In the genomic region with DNA sequence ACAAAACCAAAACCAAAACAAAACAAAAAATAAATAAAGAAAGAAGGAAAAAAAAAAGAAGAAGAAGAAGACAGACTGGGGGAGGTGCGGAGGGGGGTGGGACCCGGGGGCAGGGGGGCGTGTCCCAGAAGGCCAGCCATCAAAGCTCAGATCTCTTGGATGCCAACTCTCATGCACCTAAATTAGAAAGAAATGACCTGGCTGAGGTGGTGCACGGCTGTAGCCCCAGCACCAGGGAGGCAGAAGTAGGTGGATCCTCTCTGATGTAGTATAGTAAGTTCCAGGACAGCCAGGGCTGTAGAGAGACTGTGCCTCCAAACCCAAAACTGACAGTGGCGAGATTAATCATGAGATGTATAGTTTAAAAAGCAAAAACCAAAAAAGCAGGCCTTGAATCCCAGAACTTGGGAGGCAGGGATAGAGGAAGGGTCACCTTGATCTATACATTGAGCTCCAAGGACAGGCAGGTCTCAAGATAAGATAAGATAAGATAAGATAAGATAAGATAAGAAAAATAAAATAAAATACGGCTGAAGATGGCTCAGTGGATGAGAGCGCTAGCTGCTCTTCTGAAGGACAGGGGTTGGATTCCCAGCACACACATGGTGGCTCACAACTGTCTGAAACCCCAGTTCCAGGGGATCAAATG, we compare ENCODE assay signal across 12 mouse cellular contexts. TPM values are rescaled to one million over a fixed set of nuclear protein-coding genes. Genes with fewer than 3 reads are reported as not detected.
DNase-seq lines count a peak whose midpoint lies in the region; ATAC-seq and TF ChIP-seq lines count a peak whose summit lies in the region.
"Had no signal": no experiment of that assay in that cellular context is flagged by ENCODE, and none has a peak within 500 bp of the region (broad histone marks: within the 10 kb centered on the region; RNA-seq: fewer than 3 reads in every experiment).

No protein-coding gene starts in this region.

- H3K79me2 ChIP-seq in MEL (ENCODE audit: control insufficient read depth, insufficient read depth, low read length, poor library complexity) (no peaks in the 10 kb centered on the region), macrophage (ENCODE audit: inconsistent target) (no peaks in the 10 kb centered on the region)

- H3K4me3 ChIP-seq in heart, embryonic 15.5 days: no peak overlapping the region
- H3K4me3 ChIP-seq in MEL (ENCODE audit: control insufficient read depth in 1 of 2, insufficient read depth in 1 of 2, low read depth in 2 of 2, low read length in 2 of 2) (peak overlapping the region; percentile 66 to 70), macrophage (ENCODE audit: inconsistent target) (peak overlapping the region; percentile 45)
- H3K4me3 ChIP-seq in kidney, embryonic 15.5 days (replicated peaks): no peak overlapping the region
- H3K4me3 ChIP-seq: embryonic facial prominence, embryonic 13.5 days; limb, embryonic 13.5 days had no signal

- no peak for DNase-seq in heart, adult 18-20 months
- peak; percentile 38 for DNase-seq in 416B (ENCODE audit: low read depth)
- DNase-seq in MEL (ENCODE audit: low read depth, low spot score): peak; percentile 67
- DNase-seq in right cerebral cortex, postnatal 4 days: no peak
- no peak for DNase-seq in right cerebral cortex, postnatal 36 days (ENCODE audit: low spot score in 2 of 2)

- no peak for TF ChIP-seq POLR2A in MEL (IDR thresholded peaks at IDR 0.05; ENCODE audit: control insufficient read depth in 1 of 2, insufficient read depth in 1 of 2, low read depth in 1 of 2, low read length in 2 of 2, poor library complexity in 1 of 2)

- H3K9me3 ChIP-seq in heart, embryonic 15.5 days (replicated peaks): no peaks in the 10 kb centered on the region
- no peaks in the 10 kb centered on the region for H3K9me3 ChIP-seq in MEL (replicated peaks; ENCODE audit: insufficient read depth, low read length)
- H3K9me3 ChIP-seq in kidney, embryonic 15.5 days (replicated peaks): no peaks in the 10 kb centered on the region
- H3K9me3 ChIP-seq: embryonic facial prominence, embryonic 13.5 days; limb, embryonic 13.5 days had no signal

- 63% methylated on average over 7 of the region's 7 CpGs for WGBS in heart, embryonic 15.5 days
- WGBS in macrophage (ENCODE audit: missing documents): 53% methylated on average over 7 of the region's 7 CpGs
- WGBS in kidney, embryonic 15.5 days: 74% methylated on average over 7 of the region's 7 CpGs

- no peak overlapping the region for H3K9ac ChIP-seq in heart, embryonic 15.5 days
- H3K9ac ChIP-seq in MEL (ENCODE audit: control insufficient read depth, low read depth, low read length, poor library complexity, severe bottlenecking): no peak overlapping the region; the same call in 1 of the 2 replicates
- no peak overlapping the region for H3K9ac ChIP-seq in kidney, embryonic 15.5 days
- H3K9ac ChIP-seq: embryonic facial prominence, embryonic 13.5 days; limb, embryonic 13.5 days had no signal

- H3K4me1 ChIP-seq in heart, embryonic 15.5 days (replicated peaks): no peaks in the 10 kb centered on the region
- H3K4me1 ChIP-seq in MEL (ENCODE audit: control insufficient read depth in 1 of 2, insufficient read depth in 2 of 2, low read length in 2 of 2): peaks cover 8 to 9% of the 10 kb centered on the region in 2 experiments
- H3K4me1 ChIP-seq in kidney, embryonic 15.5 days: no peaks in the 10 kb centered on the region
- H3K4me1 ChIP-seq: embryonic facial prominence, embryonic 13.5 days; limb, embryonic 13.5 days had no signal

- no peak for TF ChIP-seq RAD21 in MEL (IDR thresholded peaks at IDR 0.05; ENCODE audit: low read depth, low read length)

- H3K36me3 ChIP-seq in heart, embryonic 15.5 days: no peaks in the 10 kb centered on the region
- peaks cover 0 to 7% of the 10 kb centered on the region in 2 experiments; a peak in 2 of 4 replicates for H3K36me3 ChIP-seq in MEL (ENCODE audit: control insufficient read depth in 1 of 2, insufficient read depth in 2 of 2, low read length in 2 of 2)
- H3K36me3 ChIP-seq in macrophage (ENCODE audit: inconsistent target): no peaks in the 10 kb centered on the region
- no peaks in the 10 kb centered on the region for H3K36me3 ChIP-seq in kidney, embryonic 15.5 days
- H3K36me3 ChIP-seq: embryonic facial prominence, embryonic 13.5 days; limb, embryonic 13.5 days had no signal

- H3K27ac ChIP-seq in heart, embryonic 15.5 days: no peak overlapping the region
- H3K27ac ChIP-seq in MEL (ENCODE audit: control insufficient read depth, low read depth, low read length) (no peak overlapping the region), macrophage (no peak overlapping the region)
- no peak overlapping the region for H3K27ac ChIP-seq in kidney, embryonic 15.5 days
- H3K27ac ChIP-seq: embryonic facial prominence, embryonic 13.5 days; hindbrain, postnatal 0 days; kidney, postnatal 0 days; limb, embryonic 13.5 days had no signal

- no peaks in the 10 kb centered on the region for H3K27me3 ChIP-seq in heart, embryonic 15.5 days
- H3K27me3 ChIP-seq in MEL (ENCODE audit: control insufficient read depth in 1 of 2, insufficient read depth in 2 of 2, low read length in 2 of 2): no peaks in the 10 kb centered on the region
- no peaks in the 10 kb centered on the region for H3K27me3 ChIP-seq in kidney, embryonic 15.5 days
- H3K27me3 ChIP-seq: embryonic facial prominence, embryonic 13.5 days; limb, embryonic 13.5 days had no signal

- no peak for TF ChIP-seq EP300 in MEL (IDR thresholded peaks at IDR 0.05; ENCODE audit: low read depth in 1 of 2, low read length in 2 of 2)

- TF ChIP-seq CTCF in MEL (IDR thresholded peaks at IDR 0.05 in 2 of 3, conservative IDR thresholded peaks at IDR 0.05 in 1 of 3; ENCODE audit: control insufficient read depth in 1 of 3, insufficient read depth in 1 of 3, low read depth in 2 of 3, low read length in 3 of 3, poor library complexity in 1 of 3, severe bottlenecking in 1 of 3): no peak

- ATAC-seq in heart, embryonic 15.5 days (replicated peaks; ENCODE audit: insufficient number of reproducible peaks, insufficient read depth, low FRiP score, low read depth): 0 out of 2 replicates have a peak, but pooled peaks have one; percentile 35
- no peak for ATAC-seq in kidney, embryonic 15.5 days (replicated peaks; ENCODE audit: low FRiP score)

- H3K4me2 ChIP-seq in heart, embryonic 15.5 days: no peak overlapping the region
- H3K4me2 ChIP-seq in kidney, embryonic 15.5 days: no peak overlapping the region; the same call in 1 of the 2 replicates
- H3K4me2 ChIP-seq: embryonic facial prominence, embryonic 13.5 days had no signal

RNA-seq across cellular contexts. Expression of gene Rpl24, which starts 14.3 kb away (rescaled TPM):
- polyA plus RNA-seq in heart, embryonic 15.5 days (2015; fragmentation: Nextera tagmentation; extraction: Ambion mirVana): 415 and 545 TPM in 2 replicates
- 100 to 1,000 TPM; 538 to 568 TPM for total RNA-seq in heart, adult 18-20 months (2021)
- 1,495 and 1,552 TPM in 2 replicates for total RNA-seq in MEL (2012; rRNA removed)
- polyA plus RNA-seq in MEL (2012; ENCODE audit: insufficient read depth in 1 of 2, insufficient read length in 2 of 2, low read depth in 1 of 2, low replicate concordance in 2 of 2, missing spikeins in 1 of 2) (100 to 1,000 TPM in 1 of 2 experiments, not detected in 1; 132 TPM), macrophage (2018) (608 to 832 TPM (median 816 TPM) in 3 replicates)
- 100 to 1,000 TPM in 3 of 26 experiments, 10 to 100 TPM in 23; 22.3 to 159 (median 51.0) TPM for total RNA-seq in macrophage (2018; cell fraction: chromatin; rRNA removed)
- total RNA-seq in macrophage (2018; cell fraction: cytosol; rRNA removed): 100 to 1,000 TPM; 394 to 810 (median 509) TPM
- 100 to 1,000 TPM in 13 of 26 experiments, 10 to 100 TPM in 13; 63.1 to 140 (median 101) TPM for total RNA-seq in macrophage (2018; cell fraction: nucleus; rRNA removed)
- 771 and 828 TPM in 2 replicates for polyA plus RNA-seq in kidney, embryonic 15.5 days (2015; fragmentation: Nextera tagmentation; extraction: Ambion mirVana)

RNA-seq across cellular contexts. Expression of gene Cep97, which starts 17.1 kb away (rescaled TPM):
- polyA plus RNA-seq in heart, embryonic 15.5 days (2015; fragmentation: Nextera tagmentation; extraction: Ambion mirVana): 7.4 and 8.1 TPM in 2 replicates
- 1 to 10 TPM; 3.9 to 4.8 TPM for total RNA-seq in heart, adult 18-20 months (2021)
- total RNA-seq in MEL (2012; rRNA removed): 11.1 and 12.9 TPM in 2 replicates
- polyA plus RNA-seq in MEL (2012; ENCODE audit: insufficient read depth in 1 of 2, insufficient read length in 2 of 2, low read depth in 1 of 2, low replicate concordance in 2 of 2, missing spikeins in 1 of 2) (10 to 100 TPM in 1 of 2 experiments, not detected in 1; 10.7 TPM), macrophage (2018) (1.2 to 2.2 TPM (median 1.5 TPM) in 3 replicates)
- total RNA-seq in macrophage (2018; cell fraction: chromatin; rRNA removed): 10 to 100 TPM in 3 of 26 experiments, 1 to 10 TPM in 19, under 1 TPM in 3, not detected in 1; 0.62 to 14.0 (median 5.3) TPM
- 1 to 10 TPM in 19 of 26 experiments, under 1 TPM in 7; 0.38 to 3.1 (median 1.3) TPM for total RNA-seq in macrophage (2018; cell fraction: cytosol; rRNA removed)
- 1 to 10 TPM in 21 of 26 experiments, under 1 TPM in 5; 0.21 to 8.3 (median 2.8) TPM for total RNA-seq in macrophage (2018; cell fraction: nucleus; rRNA removed)
- polyA plus RNA-seq in kidney, embryonic 15.5 days (2015; fragmentation: Nextera tagmentation; extraction: Ambion mirVana): 13.0 and 13.7 TPM in 2 replicates

RNA-seq across cellular contexts. Expression of gene Zbtb11, which starts 21.9 kb away (rescaled TPM):
- 10.3 and 12.5 TPM in 2 replicates for polyA plus RNA-seq in heart, embryonic 15.5 days (2015; fragmentation: Nextera tagmentation; extraction: Ambion mirVana)
- total RNA-seq in heart, adult 18-20 months (2021): 10 to 100 TPM; 12.3 to 12.5 TPM
- 17.6 and 19.0 TPM in 2 replicates for total RNA-seq in MEL (2012; rRNA removed)
- 10 to 100 TPM in 1 of 2 experiments, not detected in 1; 12.5 TPM for polyA plus RNA-seq in MEL (2012; ENCODE audit: insufficient read depth in 1 of 2, insufficient read length in 2 of 2, low read depth in 1 of 2, low replicate concordance in 2 of 2, missing spikeins in 1 of 2)
- total RNA-seq in macrophage (2018; cell fraction: chromatin; rRNA removed): 100 to 1,000 TPM in 1 of 26 experiments, 10 to 100 TPM in 25; 38.9 to 110 (median 62.3) TPM
- total RNA-seq in macrophage (2018; cell fraction: cytosol; rRNA removed): 10 to 100 TPM in 8 of 26 experiments, 1 to 10 TPM in 18; 6.6 to 11.4 (median 9.4) TPM
- total RNA-seq in macrophage (2018; cell fraction: nucleus; rRNA removed): 10 to 100 TPM; 24.9 to 53.9 (median 39.3) TPM
- polyA plus RNA-seq in macrophage (2018): 5.5 to 8.8 TPM (median 7.3 TPM) in 3 replicates
- 19.5 and 19.9 TPM in 2 replicates for polyA plus RNA-seq in kidney, embryonic 15.5 days (2015; fragmentation: Nextera tagmentation; extraction: Ambion mirVana)

RNA-seq across cellular contexts. Expression of gene Nxpe3, which starts 56.7 kb away (rescaled TPM):
- polyA plus RNA-seq in heart, embryonic 15.5 days (2015; fragmentation: Nextera tagmentation; extraction: Ambion mirVana): 0.45 and 0.62 TPM in 2 replicates
- total RNA-seq in heart, adult 18-20 months (2021): under 1 TPM; 0.40 to 0.93 TPM
- total RNA-seq in MEL (2012; rRNA removed): 2.5 and 2.7 TPM in 2 replicates
- polyA plus RNA-seq in MEL (2012; ENCODE audit: insufficient read depth in 1 of 2, insufficient read length in 2 of 2, low read depth in 1 of 2, low replicate concordance in 2 of 2, missing spikeins in 1 of 2) (1 to 10 TPM in 1 of 2 experiments, not detected in 1; 4.3 TPM), macrophage (2018) (0.04 to 0.15 TPM (median 0.05 TPM) in 3 replicates)
- total RNA-seq in macrophage (2018; cell fraction: chromatin; rRNA removed): 1 to 10 TPM in 6 of 26 experiments, under 1 TPM in 19, not detected in 1; 0.12 to 2.5 (median 0.54) TPM
- total RNA-seq in macrophage (2018; cell fraction: cytosol; rRNA removed): 1 to 10 TPM in 5 of 26 experiments, under 1 TPM in 21; 0.09 to 1.4 (median 0.42) TPM
- total RNA-seq in macrophage (2018; cell fraction: nucleus; rRNA removed): 1 to 10 TPM in 13 of 26 experiments, under 1 TPM in 12, not detected in 1; 0.16 to 3.7 (median 1.1) TPM
- 1.6 and 1.9 TPM in 2 replicates for polyA plus RNA-seq in kidney, embryonic 15.5 days (2015; fragmentation: Nextera tagmentation; extraction: Ambion mirVana)

Comparison
In these comparisons a context has a peak if more than half of its experiments do, and no peak if none do; other contexts are left out.
1. H3K4me3 ChIP-seq: peak in MEL (2 of 2) and macrophage (single experiment); none in heart, embryonic 15.5 days (single experiment) and kidney, embryonic 15.5 days (single experiment).
2. DNase-seq: peak in 416B (single experiment) and MEL (single experiment); none in heart, adult 18-20 months (0 of 2), right cerebral cortex, postnatal 4 days (single experiment) and right cerebral cortex, postnatal 36 days (0 of 2).